Mouse (Mus musculus): ENCODE measurements around the gene Dnlz. TPM values are rescaled to one million over a fixed set of nuclear protein-coding genes. Genes with fewer than 3 reads are reported as not detected.

Dnlz gene
- polyA plus RNA-seq, 1 experiment = 31.5 TPM

DNA sequence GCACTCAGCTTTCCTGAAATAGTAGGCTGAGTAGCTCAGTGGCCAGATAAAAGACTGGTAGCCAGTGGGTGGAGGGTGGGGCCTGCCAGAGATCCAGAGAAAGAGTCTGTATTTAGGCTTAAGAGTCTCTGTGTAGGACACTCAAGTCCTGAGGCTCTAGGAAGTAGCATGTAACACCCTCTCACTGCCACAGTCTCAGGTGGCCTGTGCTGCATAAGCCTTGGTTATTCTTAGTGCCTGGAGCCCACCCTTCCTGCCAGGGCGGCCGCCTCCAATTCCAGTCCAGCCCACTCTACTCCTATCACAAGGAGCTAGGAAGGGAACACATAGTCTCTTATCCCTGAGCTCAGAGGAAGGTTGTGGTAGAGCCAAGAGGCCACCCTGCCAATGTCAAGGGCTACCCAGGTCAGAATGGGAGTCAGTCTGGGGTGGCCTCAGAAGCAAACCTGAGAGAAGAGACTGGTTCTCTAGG lies 10.4 kb downstream of the Dnlz start:
- Histone ChIP-seq H3K4me3 (ENCODE audit: control insufficient read depth, insufficient read depth, low read length) (no peak overlapping the region), H3K4me1 (replicated peaks; ENCODE audit: control insufficient read depth, insufficient read depth, low read length) (peaks cover 15% of the 10 kb centered on the region), H3K36me3 (ENCODE audit: control insufficient read depth, insufficient read depth, low read length) (no peaks in the 10 kb centered on the region), H3K27ac (ENCODE audit: control insufficient read depth, insufficient read depth, low read length) (no peak overlapping the region), H3K27me3 (ENCODE audit: control insufficient read depth, insufficient read depth, low read length) (no peaks in the 10 kb centered on the region)
- WGBS = 100% methylated on average over 2 of the region's 2 CpGs
- TF ChIP-seq CTCF (IDR thresholded peaks at IDR 0.05; ENCODE audit: borderline replicate concordance, control insufficient read depth, extremely low read depth, insufficient read depth, low read length, poor library complexity) = no peak
- no peak for TF ChIP-seq POLR2A (IDR thresholded peaks at IDR 0.05; ENCODE audit: control insufficient read depth, extremely low read depth, insufficient read depth, low read length, poor library complexity)
- no peak for DNase-seq

- DNase-seq = no peak
- no peaks in the 10 kb centered on the region for H3K27me3 ChIP-seq (ENCODE audit: control insufficient read depth, insufficient read depth, low read length)
- no peak for TF ChIP-seq POLR2A (IDR thresholded peaks at IDR 0.05; ENCODE audit: control insufficient read depth, extremely low read depth, insufficient read depth, low read length, poor library complexity)
- TF ChIP-seq CTCF (IDR thresholded peaks at IDR 0.05; ENCODE audit: borderline replicate concordance, control insufficient read depth, extremely low read depth, insufficient read depth, low read length, poor library complexity) = no peak
- H3K4me1 ChIP-seq (replicated peaks; ENCODE audit: control insufficient read depth, insufficient read depth, low read length) = peaks cover 15% of the 10 kb centered on the region
- H3K4me3 ChIP-seq (ENCODE audit: control insufficient read depth, insufficient read depth, low read length) = no peak overlapping the region
- no peak overlapping the region for H3K27ac ChIP-seq (ENCODE audit: control insufficient read depth, insufficient read depth, low read length)
- WGBS = 96% methylated on average over 5 of the region's 5 CpGs
- H3K36me3 ChIP-seq (ENCODE audit: control insufficient read depth, insufficient read depth, low read length) = no peaks in the 10 kb centered on the region
Measured at GRCm38 (mm10) chr2:26339204-26339551, 12.7 kb downstream of the Dnlz start.

DNA sequence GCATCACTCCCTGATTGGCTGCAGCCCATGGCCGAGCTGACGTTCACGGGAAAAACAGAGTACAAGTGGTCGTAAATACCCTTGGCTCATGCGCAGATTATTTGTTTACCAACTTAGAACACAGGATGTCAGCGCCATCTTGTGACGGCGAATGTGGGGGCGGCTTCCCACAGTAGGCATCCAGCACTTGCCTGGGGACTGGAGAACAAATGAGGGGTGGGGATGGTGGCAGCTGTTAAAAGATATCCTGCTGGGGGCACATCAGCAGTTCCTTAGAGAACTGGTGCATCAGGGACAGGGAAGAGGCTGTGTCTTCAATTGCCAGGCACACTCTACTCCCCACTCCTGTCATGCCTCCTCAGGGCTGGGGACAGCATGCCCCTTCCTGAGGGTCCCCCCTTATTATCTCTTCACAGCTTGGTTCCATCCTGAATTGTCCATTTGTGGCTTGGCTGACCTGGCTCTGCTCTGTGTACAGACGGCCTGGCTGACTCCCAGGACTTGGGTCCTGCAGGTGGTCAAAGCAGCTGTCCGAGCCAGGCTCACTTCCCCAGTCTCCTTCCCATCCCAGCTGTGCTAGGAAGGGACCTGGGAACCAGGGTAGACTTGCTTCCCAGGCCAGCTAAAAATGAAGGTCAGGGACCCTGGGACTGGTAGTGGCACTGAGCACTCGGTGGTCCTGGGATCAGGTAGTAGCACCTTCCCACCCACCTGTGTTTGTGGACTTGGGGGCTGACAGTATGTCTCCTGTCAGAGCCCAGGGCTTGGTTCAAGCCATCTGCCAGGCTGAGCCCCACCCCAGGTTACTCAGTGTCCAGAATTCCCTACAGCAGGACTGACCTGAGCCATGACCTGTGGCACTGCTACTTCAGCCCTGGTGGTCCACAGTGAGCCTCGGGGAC lies 13.4 kb downstream of the Dnlz start:
- H3K4me1 ChIP-seq (replicated peaks; ENCODE audit: control insufficient read depth, insufficient read depth, low read length) = peaks cover 15% of the 10 kb centered on the region
- DNase-seq = no peak
- H3K36me3 ChIP-seq (ENCODE audit: control insufficient read depth, insufficient read depth, low read length) = no peaks in the 10 kb centered on the region
- TF ChIP-seq CTCF (IDR thresholded peaks at IDR 0.05; ENCODE audit: borderline replicate concordance, control insufficient read depth, extremely low read depth, insufficient read depth, low read length, poor library complexity) = no peak
- no peak for TF ChIP-seq POLR2A (IDR thresholded peaks at IDR 0.05; ENCODE audit: control insufficient read depth, extremely low read depth, insufficient read depth, low read length, poor library complexity)
- WGBS = 96% methylated on average over 10 of the region's 13 CpGs
- H3K27me3 ChIP-seq (ENCODE audit: control insufficient read depth, insufficient read depth, low read length) = no peaks in the 10 kb centered on the region
- H3K27ac ChIP-seq (ENCODE audit: control insufficient read depth, insufficient read depth, low read length) = no peak overlapping the region
- no peak overlapping the region for H3K4me3 ChIP-seq (ENCODE audit: control insufficient read depth, insufficient read depth, low read length)

DNA sequence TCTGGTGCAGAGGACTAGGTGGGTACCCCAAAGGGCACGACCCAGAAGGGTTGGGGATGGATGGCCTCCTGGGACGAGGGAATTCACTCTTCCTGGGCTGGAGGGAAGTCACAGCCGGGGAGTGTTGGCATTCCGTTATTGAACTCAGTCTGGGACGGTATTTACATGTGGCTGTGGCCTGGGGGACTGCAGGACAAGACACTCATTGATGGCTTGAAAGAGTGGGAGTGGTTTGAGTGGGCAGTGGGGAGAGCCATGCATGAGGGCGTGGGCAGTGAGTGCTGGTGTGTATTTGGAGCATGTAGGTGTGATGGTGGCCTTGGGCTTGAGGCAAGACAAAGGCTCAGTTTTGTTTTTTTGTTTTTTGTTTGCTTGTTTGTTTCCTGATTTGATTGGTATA lies 21.2 kb downstream of the Dnlz start:
- 0 out of 2 replicates have a peak, but pooled peaks cover 7% of the 10 kb centered on the region for H3K36me3 ChIP-seq (ENCODE audit: control insufficient read depth, insufficient read depth, low read length)
- no peak overlapping the region for H3K4me3 ChIP-seq (ENCODE audit: control insufficient read depth, insufficient read depth, low read length)
- no peak overlapping the region for H3K27ac ChIP-seq (ENCODE audit: control insufficient read depth, insufficient read depth, low read length)
- DNase-seq = no peak
- no peaks in the 10 kb centered on the region for H3K27me3 ChIP-seq (ENCODE audit: control insufficient read depth, insufficient read depth, low read length)
- no peaks in the 10 kb centered on the region for H3K4me1 ChIP-seq (replicated peaks; ENCODE audit: control insufficient read depth, insufficient read depth, low read length)
- no peak for TF ChIP-seq POLR2A (IDR thresholded peaks at IDR 0.05; ENCODE audit: control insufficient read depth, extremely low read depth, insufficient read depth, low read length, poor library complexity)
- TF ChIP-seq CTCF (IDR thresholded peaks at IDR 0.05; ENCODE audit: borderline replicate concordance, control insufficient read depth, extremely low read depth, insufficient read depth, low read length, poor library complexity) = no peak
- 95% methylated on average over 6 of the region's 6 CpGs for WGBS

- 97% methylated on average over 4 of the region's 4 CpGs for WGBS
- H3K27ac ChIP-seq (ENCODE audit: control insufficient read depth, insufficient read depth, low read length) = no peak overlapping the region
Measured at GRCm38 (mm10) chr2:26330056-26330468, 21.8 kb downstream of the Dnlz start.

GRCm38 (mm10) chr2:26329402-26329801 lies 22.5 kb downstream of the Dnlz start:
- no peak for DNase-seq
- H3K27ac ChIP-seq (ENCODE audit: control insufficient read depth, insufficient read depth, low read length) = no peak overlapping the region
- WGBS = 93% methylated on average over 8 of the region's 8 CpGs

More at GRCm38 (mm10) chr2:26330056-26330468, 21.8 kb downstream of the Dnlz start:
- no peak overlapping the region for H3K4me3 ChIP-seq (ENCODE audit: control insufficient read depth, insufficient read depth, low read length)
- no peaks in the 10 kb centered on the region for H3K27me3 ChIP-seq (ENCODE audit: control insufficient read depth, insufficient read depth, low read length)
- no peaks in the 10 kb centered on the region for H3K4me1 ChIP-seq (replicated peaks; ENCODE audit: control insufficient read depth, insufficient read depth, low read length)
- TF ChIP-seq CTCF (IDR thresholded peaks at IDR 0.05; ENCODE audit: borderline replicate concordance, control insufficient read depth, extremely low read depth, insufficient read depth, low read length, poor library complexity) (no peak), POLR2A (IDR thresholded peaks at IDR 0.05; ENCODE audit: control insufficient read depth, extremely low read depth, insufficient read depth, low read length, poor library complexity) (no peak)
- 0 out of 2 replicates have a peak, but pooled peaks cover 7% of the 10 kb centered on the region for H3K36me3 ChIP-seq (ENCODE audit: control insufficient read depth, insufficient read depth, low read length)
- DNase-seq = no peak

More at GRCm38 (mm10) chr2:26329402-26329801, 22.5 kb downstream of the Dnlz start:
- no peak for TF ChIP-seq CTCF (IDR thresholded peaks at IDR 0.05; ENCODE audit: borderline replicate concordance, control insufficient read depth, extremely low read depth, insufficient read depth, low read length, poor library complexity)
- no peak for TF ChIP-seq POLR2A (IDR thresholded peaks at IDR 0.05; ENCODE audit: control insufficient read depth, extremely low read depth, insufficient read depth, low read length, poor library complexity)
- H3K4me3 ChIP-seq (ENCODE audit: control insufficient read depth, insufficient read depth, low read length) = no peak overlapping the region
- H3K27me3 ChIP-seq (ENCODE audit: control insufficient read depth, insufficient read depth, low read length) = no peaks in the 10 kb centered on the region
- 0 out of 2 replicates have a peak, but pooled peaks cover 7% of the 10 kb centered on the region for H3K36me3 ChIP-seq (ENCODE audit: control insufficient read depth, insufficient read depth, low read length)
- no peaks in the 10 kb centered on the region for H3K4me1 ChIP-seq (replicated peaks; ENCODE audit: control insufficient read depth, insufficient read depth, low read length)
